In the genomic region with DNA sequence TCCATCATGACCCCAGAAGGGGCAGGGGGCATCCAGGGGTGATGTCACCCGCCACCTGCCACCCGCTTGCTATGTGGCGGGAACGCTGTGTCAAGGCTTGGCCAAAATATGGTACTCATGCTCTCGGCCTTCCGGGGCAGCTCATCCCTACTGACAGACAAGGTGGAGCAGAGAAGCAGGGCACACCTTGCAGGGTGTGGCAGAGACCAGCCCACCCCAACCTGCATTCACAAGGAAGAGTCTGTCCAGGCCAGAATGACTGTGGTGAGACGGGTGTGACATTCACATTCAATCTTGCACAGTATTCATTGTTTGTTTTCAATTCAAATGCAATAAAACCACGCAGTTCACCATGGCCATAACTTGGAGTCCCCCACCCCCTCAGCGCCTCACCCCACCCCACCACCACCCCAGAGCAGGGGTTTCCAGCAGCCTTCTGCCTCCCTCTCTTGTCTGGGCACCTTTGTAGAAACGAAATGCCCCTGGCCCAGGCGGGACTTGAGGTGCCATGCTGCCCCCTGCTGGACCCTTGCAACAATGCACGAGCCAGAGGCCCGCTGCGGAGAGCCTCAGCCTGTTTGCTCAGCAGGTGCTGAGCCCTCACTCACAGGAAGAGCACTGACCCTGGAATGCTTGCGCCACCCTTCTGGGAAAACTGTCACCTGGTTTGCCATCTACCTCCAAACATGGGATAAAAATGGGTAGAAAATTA, we compare ENCODE assay signal across 7 mouse cellular contexts. TPM values are rescaled to one million over a fixed set of nuclear protein-coding genes. Genes with fewer than 3 reads are reported as not detected.
DNase-seq lines count a peak whose midpoint lies in the region; ATAC-seq and TF ChIP-seq lines count a peak whose summit lies in the region.

No protein-coding gene starts in this region.

- H3K9me3 ChIP-seq in limb, embryonic 10.5 days (replicated peaks): no peaks in the 10 kb centered on the region
- no peaks in the 10 kb centered on the region for H3K9me3 ChIP-seq in midbrain, postnatal 0 days (ENCODE audit: low read length)

- no peak overlapping the region for H3K4me2 ChIP-seq in midbrain, postnatal 0 days (ENCODE audit: low read depth, low read length, poor library complexity, severe bottlenecking)

- H3K27me3 ChIP-seq in limb, embryonic 10.5 days (ENCODE audit: low read depth, poor library complexity, severe bottlenecking): 0 out of 2 replicates have a peak, but pooled peaks cover 17% of the 10 kb centered on the region
- H3K27me3 ChIP-seq in midbrain, postnatal 0 days (ENCODE audit: insufficient read depth, low read length): peaks cover 6% of the 10 kb centered on the region; the same call in 1 of the 2 replicates

- TF ChIP-seq CTCF in midbrain, postnatal 0 days (IDR thresholded peaks at IDR 0.05): peak; percentile 91

- no peak overlapping the region for H3K27ac ChIP-seq in limb, embryonic 10.5 days
- no peak overlapping the region for H3K27ac ChIP-seq in midbrain, postnatal 0 days (ENCODE audit: low read depth, low read length)

- no peaks in the 10 kb centered on the region for H3K36me3 ChIP-seq in limb, embryonic 10.5 days
- H3K36me3 ChIP-seq in midbrain, postnatal 0 days (ENCODE audit: insufficient read depth, low read length): no peaks in the 10 kb centered on the region

- DNase-seq in adrenal gland, postnatal 10 days: peak; percentile 89
- peak; percentile 74 for DNase-seq in embryo, embryonic 11.5 days (ENCODE audit: low read depth, low spot score)
- DNase-seq in heart, adult 11 months: peak; percentile 95
- peak; percentile 82 for DNase-seq in kidney, adult 18-20 months
- peak; percentile 92 for DNase-seq in limb, embryonic 10.5 days (ENCODE audit: low spot score)
- peak; percentile 83 for DNase-seq in midbrain, postnatal 0 days (ENCODE audit: low spot score)
- peak; percentile 64 to 81 for DNase-seq in spleen, postnatal 10 days (ENCODE audit: low spot score in 2 of 2)

- ATAC-seq in midbrain, postnatal 0 days (ENCODE audit: low FRiP score): peak; percentile 65; the same call in 1 of the 2 replicates

- H3K9ac ChIP-seq in midbrain, postnatal 0 days (replicated peaks; ENCODE audit: low read length, poor library complexity, severe bottlenecking): no peak overlapping the region

- no peaks in the 10 kb centered on the region for H3K4me1 ChIP-seq in limb, embryonic 10.5 days
- H3K4me1 ChIP-seq in midbrain, postnatal 0 days (ENCODE audit: insufficient read depth, low read length): no peaks in the 10 kb centered on the region

- WGBS in limb, embryonic 10.5 days: 46% methylated on average over 15 of the region's 15 CpGs
- WGBS in midbrain, postnatal 0 days: 48% methylated on average over 15 of the region's 15 CpGs

- no peak overlapping the region for H3K4me3 ChIP-seq in limb, embryonic 10.5 days
- no peak overlapping the region for H3K4me3 ChIP-seq in midbrain, postnatal 0 days (ENCODE audit: low read depth, low read length)

RNA-seq across cellular contexts. Expression of a gene that starts 23.8 kb away (rescaled TPM):
- total RNA-seq in adrenal gland, postnatal 10 days (2021): not detected
- polyA plus RNA-seq in limb, embryonic 10.5 days (2016; fragmentation: Nextera tagmentation; extraction: Ambion mirVana): not detected in 2 replicates
- not detected in 2 replicates for total RNA-seq in midbrain, postnatal 0 days (2014; rRNA removed)
- not detected in 2 replicates for polyA plus RNA-seq in midbrain, postnatal 0 days (2015; fragmentation: Nextera tagmentation; extraction: Ambion mirVana)

RNA-seq across cellular contexts. Expression of a gene that starts 32.0 kb away (rescaled TPM):
- not detected for total RNA-seq in adrenal gland, postnatal 10 days (2021)
- not detected in 2 replicates for polyA plus RNA-seq in limb, embryonic 10.5 days (2016; fragmentation: Nextera tagmentation; extraction: Ambion mirVana)
- total RNA-seq in midbrain, postnatal 0 days (2014; rRNA removed): not detected in 2 replicates
- not detected in 2 replicates for polyA plus RNA-seq in midbrain, postnatal 0 days (2015; fragmentation: Nextera tagmentation; extraction: Ambion mirVana)
